Mouse (Mus musculus): ENCODE data around the gene Zbed4. TPM values are rescaled to one million over a fixed set of nuclear protein-coding genes. Genes with fewer than 3 reads are reported as not detected.
"Not testable (repeated sequence)": the region's sequence is repeated elsewhere in the genome, so short reads cannot be mapped to it uniquely, and the experiment has no call there.

Zbed4 gene
- total and polyA plus RNA-seq, 2 experiments: 1.8 to 2.8 TPM

DNA sequence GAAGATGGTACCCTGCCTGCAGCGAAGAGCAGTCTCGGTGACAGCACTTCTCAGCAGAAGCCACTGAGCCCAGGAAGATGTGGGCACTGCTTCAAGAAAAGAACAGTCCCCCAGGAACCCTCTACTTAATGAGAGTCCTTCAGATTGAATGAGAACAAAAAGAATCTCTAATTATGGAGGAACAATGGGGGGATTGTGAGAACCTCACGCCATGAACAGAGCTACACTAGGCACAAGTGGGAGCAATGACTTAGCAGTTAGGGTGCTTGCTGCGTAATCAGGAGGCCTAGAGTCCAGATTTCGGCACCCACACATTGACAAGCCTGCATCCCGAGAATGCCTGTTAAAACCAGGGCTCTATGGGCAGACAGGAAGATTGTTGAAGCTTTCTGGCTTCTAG lies 10.1 kb upstream of the Zbed4 start:
- TF ChIP-seq CTCF (IDR thresholded peaks at IDR 0.05; ENCODE audit: low read depth, low read length): no peak
- no peak for TF ChIP-seq POLR2A (IDR thresholded peaks at IDR 0.05; ENCODE audit: extremely low read depth, insufficient read depth, low read length)
- no peak overlapping the region for H3K9ac ChIP-seq (ENCODE audit: low read depth, low read length)
- 87% methylated on average over 6 of the region's 6 CpGs for WGBS
- H3K4me3 ChIP-seq (ENCODE audit: insufficient read depth, low read depth, low read length): no peak overlapping the region
- no peaks in the 10 kb centered on the region for H3K79me2 ChIP-seq (ENCODE audit: control insufficient read depth, insufficient read depth, low read length)
- no peak for DNase-seq (ENCODE audit: extremely low read depth, low read depth, low spot score)
- no peaks in the 10 kb centered on the region for H3K4me1 ChIP-seq (ENCODE audit: control insufficient read depth, insufficient read depth, low read length)
- H3K27me3 ChIP-seq (ENCODE audit: control insufficient read depth, insufficient read depth, low read length): no peaks in the 10 kb centered on the region
- no peaks in the 10 kb centered on the region for H3K36me3 ChIP-seq (ENCODE audit: control insufficient read depth, insufficient read depth, low read length)
- H3K27ac ChIP-seq (replicated peaks; ENCODE audit: insufficient read depth, low read depth, low read length): no peak overlapping the region

DNA sequence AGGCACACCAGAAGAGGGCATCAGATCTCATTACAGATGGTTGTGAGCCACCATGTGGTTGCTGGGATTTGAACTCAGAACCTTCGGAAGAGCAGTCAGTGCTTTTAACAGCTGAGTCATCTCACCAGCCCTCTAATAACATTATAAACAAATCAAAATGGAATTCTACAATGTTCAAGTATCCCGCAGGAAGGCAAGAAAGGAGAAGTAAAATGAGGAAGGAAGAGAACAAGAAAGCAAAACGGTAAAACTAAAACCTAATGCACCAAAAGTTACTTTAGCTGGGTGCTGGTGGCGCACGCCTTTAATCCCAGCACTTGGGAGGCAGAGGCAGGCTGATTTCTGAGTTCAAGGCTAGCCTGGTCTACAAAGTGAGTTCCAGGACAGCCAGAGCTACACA lies 8.1 kb upstream of the Zbed4 start:
- H3K4me3 ChIP-seq (ENCODE audit: insufficient read depth, low read depth, low read length); H3K27me3 ChIP-seq (ENCODE audit: control insufficient read depth, insufficient read depth, low read length); DNase-seq (ENCODE audit: extremely low read depth, low read depth, low spot score); H3K9ac ChIP-seq (ENCODE audit: low read depth, low read length); H3K27ac ChIP-seq (replicated peaks; ENCODE audit: insufficient read depth, low read depth, low read length); H3K36me3 ChIP-seq (ENCODE audit: control insufficient read depth, insufficient read depth, low read length); H3K4me1 ChIP-seq (ENCODE audit: control insufficient read depth, insufficient read depth, low read length); H3K79me2 ChIP-seq (ENCODE audit: control insufficient read depth, insufficient read depth, low read length): not testable (repeated sequence)
- WGBS: 89% methylated on average over 5 of the region's 5 CpGs

DNA sequence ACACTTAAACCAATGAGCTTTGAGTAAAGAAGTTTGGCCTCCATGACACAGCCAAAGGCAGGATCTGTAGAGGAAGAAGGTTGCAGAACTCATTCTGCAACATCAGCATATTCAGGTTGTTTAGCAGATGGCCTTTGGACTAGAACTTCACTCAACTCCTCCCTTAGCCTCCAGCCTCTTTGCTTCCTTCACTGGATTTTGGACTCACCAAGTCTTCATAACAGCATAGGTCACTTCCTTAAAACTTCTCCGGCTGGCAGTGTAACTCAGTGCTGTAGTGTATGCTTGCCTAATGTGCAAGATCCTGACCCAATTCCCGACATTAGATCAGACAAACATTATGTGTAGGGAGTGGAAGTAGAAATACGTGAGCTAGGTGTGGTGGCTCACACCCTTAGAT lies 6.1 kb upstream of the Zbed4 start:
- Histone ChIP-seq H3K79me2 (ENCODE audit: control insufficient read depth, insufficient read depth, low read length) (no peaks in the 10 kb centered on the region), H3K9ac (ENCODE audit: low read depth, low read length) (no peak overlapping the region), H3K4me1 (ENCODE audit: control insufficient read depth, insufficient read depth, low read length) (no peaks in the 10 kb centered on the region), H3K27ac (replicated peaks; ENCODE audit: insufficient read depth, low read depth, low read length) (no peak overlapping the region), H3K27me3 (ENCODE audit: control insufficient read depth, insufficient read depth, low read length) (no peaks in the 10 kb centered on the region), H3K4me3 (ENCODE audit: insufficient read depth, low read depth, low read length) (no peak overlapping the region), H3K36me3 (ENCODE audit: control insufficient read depth, insufficient read depth, low read length) (no peaks in the 10 kb centered on the region)
- peak; percentile 54 for DNase-seq (ENCODE audit: extremely low read depth, low read depth, low spot score)
- TF ChIP-seq CTCF (IDR thresholded peaks at IDR 0.05; ENCODE audit: low read depth, low read length) (no peak), POLR2A (IDR thresholded peaks at IDR 0.05; ENCODE audit: extremely low read depth, insufficient read depth, low read length) (no peak)
- 48% methylated on average over 3 of the region's 3 CpGs for WGBS

DNA sequence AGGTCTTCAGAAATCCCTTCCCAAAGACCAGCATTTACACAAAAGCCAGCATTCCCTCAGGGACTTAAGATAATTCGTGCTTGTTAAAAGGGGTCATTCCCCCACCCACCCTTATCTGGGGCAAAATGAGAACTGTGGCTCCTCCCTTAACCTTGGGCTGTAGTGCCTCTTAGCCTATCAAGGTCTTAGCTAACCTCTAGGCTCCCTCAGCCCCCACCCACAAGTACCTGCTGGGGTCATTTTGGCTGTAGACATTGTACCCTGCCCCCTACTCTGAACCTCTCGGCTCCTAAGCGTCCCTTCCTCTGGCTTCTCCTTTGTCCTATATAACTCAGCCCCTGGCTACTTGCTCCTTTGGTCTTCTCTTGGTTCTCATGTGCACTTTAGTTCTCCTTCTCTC lies 5.5 kb upstream of the Zbed4 start:
- Histone ChIP-seq H3K79me2 (ENCODE audit: control insufficient read depth, insufficient read depth, low read length) (no peaks in the 10 kb centered on the region), H3K27ac (replicated peaks; ENCODE audit: insufficient read depth, low read depth, low read length) (no peak overlapping the region), H3K4me3 (ENCODE audit: insufficient read depth, low read depth, low read length) (no peak overlapping the region), H3K4me1 (ENCODE audit: control insufficient read depth, insufficient read depth, low read length) (peaks cover 3% of the 10 kb centered on the region; the same call in 1 of the 2 replicates), H3K9ac (ENCODE audit: low read depth, low read length) (no peak overlapping the region), H3K27me3 (ENCODE audit: control insufficient read depth, insufficient read depth, low read length) (no peaks in the 10 kb centered on the region), H3K36me3 (ENCODE audit: control insufficient read depth, insufficient read depth, low read length) (no peaks in the 10 kb centered on the region)
- DNase-seq (ENCODE audit: extremely low read depth, low read depth, low spot score): no peak
- WGBS: 98% methylated on average over 3 of the region's 3 CpGs
- no peak for TF ChIP-seq POLR2A (IDR thresholded peaks at IDR 0.05; ENCODE audit: extremely low read depth, insufficient read depth, low read length)
- TF ChIP-seq CTCF (IDR thresholded peaks at IDR 0.05; ENCODE audit: low read depth, low read length): no peak

DNA sequence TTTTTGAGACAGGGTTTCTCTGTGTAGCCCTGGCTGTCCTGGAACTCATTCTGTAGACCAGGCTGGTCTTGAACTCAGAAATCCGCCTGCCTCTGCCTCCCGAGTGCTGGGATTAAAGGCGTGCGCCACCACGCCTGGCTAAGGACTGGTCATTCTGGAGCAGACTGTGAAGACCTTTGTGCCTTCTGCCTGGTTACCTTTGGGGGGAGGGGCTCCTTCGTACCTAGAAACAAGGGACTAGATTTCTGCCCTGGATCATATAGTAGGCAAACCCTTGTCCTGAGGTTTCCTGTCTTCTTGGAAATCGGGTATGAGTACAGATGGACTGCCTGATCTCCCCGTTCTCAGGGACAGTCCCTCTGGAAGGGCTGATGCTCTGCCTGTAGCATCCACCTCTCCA lies 1.8 kb upstream of the Zbed4 start:
- H3K36me3 ChIP-seq (ENCODE audit: control insufficient read depth, insufficient read depth, low read length); H3K27me3 ChIP-seq (ENCODE audit: control insufficient read depth, insufficient read depth, low read length); H3K79me2 ChIP-seq (ENCODE audit: control insufficient read depth, insufficient read depth, low read length); H3K27ac ChIP-seq (replicated peaks; ENCODE audit: insufficient read depth, low read depth, low read length); H3K4me3 ChIP-seq (ENCODE audit: insufficient read depth, low read depth, low read length); DNase-seq (ENCODE audit: extremely low read depth, low read depth, low spot score); H3K4me1 ChIP-seq (ENCODE audit: control insufficient read depth, insufficient read depth, low read length); H3K9ac ChIP-seq (ENCODE audit: low read depth, low read length): not testable (repeated sequence)
- WGBS: 92% methylated on average over 8 of the region's 8 CpGs

DNA sequence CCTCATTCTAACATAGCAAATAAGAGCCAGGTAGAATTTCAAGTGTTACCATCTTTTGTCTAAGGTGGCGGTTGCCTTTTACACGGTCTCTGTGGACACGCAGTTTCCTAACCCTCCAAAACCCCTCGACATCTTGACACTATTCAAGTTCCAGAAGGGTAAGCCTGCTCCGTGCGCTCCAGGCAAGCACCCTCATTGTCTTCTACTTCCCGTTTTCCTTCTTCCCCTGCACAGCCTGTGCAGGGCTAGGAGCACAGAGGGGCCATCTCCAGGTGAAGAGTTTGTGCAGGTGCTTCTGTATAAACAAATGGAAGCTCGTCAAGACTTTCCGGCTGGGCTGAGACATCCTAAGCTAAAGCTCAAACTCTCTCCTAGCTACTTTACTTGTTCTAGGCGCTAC lies 1.4 kb upstream of the Zbed4 start:
- Histone ChIP-seq H3K27ac (replicated peaks; ENCODE audit: insufficient read depth, low read depth, low read length) (no peak overlapping the region), H3K27me3 (ENCODE audit: control insufficient read depth, insufficient read depth, low read length) (no peaks in the 10 kb centered on the region), H3K4me1 (ENCODE audit: control insufficient read depth, insufficient read depth, low read length) (peaks cover 5% of the 10 kb centered on the region; the same call in 1 of the 2 replicates), H3K36me3 (ENCODE audit: control insufficient read depth, insufficient read depth, low read length) (no peaks in the 10 kb centered on the region), H3K4me3 (ENCODE audit: insufficient read depth, low read depth, low read length) (no peak overlapping the region), H3K79me2 (ENCODE audit: control insufficient read depth, insufficient read depth, low read length) (no peaks in the 10 kb centered on the region), H3K9ac (ENCODE audit: low read depth, low read length) (no peak overlapping the region)
- 93% methylated on average over 10 of the region's 10 CpGs for WGBS
- no peak for DNase-seq (ENCODE audit: extremely low read depth, low read depth, low spot score)
- TF ChIP-seq CTCF (IDR thresholded peaks at IDR 0.05; ENCODE audit: low read depth, low read length) (no peak), POLR2A (IDR thresholded peaks at IDR 0.05; ENCODE audit: extremely low read depth, insufficient read depth, low read length) (no peak)
